Mouse (Mus musculus) spleen, adult 18-20 months (tissue): Measurements from ENCODE around the gene Gpr83.

ENCODE experiments used
- DNase-seq, 2 experiments: peaks; one replicate each; pipeline ENCODE4 v3.0.0; 2022; ENCODE audit warnings: mixed read lengths in 2 of 2

The Gpr83 gene

DNA sequence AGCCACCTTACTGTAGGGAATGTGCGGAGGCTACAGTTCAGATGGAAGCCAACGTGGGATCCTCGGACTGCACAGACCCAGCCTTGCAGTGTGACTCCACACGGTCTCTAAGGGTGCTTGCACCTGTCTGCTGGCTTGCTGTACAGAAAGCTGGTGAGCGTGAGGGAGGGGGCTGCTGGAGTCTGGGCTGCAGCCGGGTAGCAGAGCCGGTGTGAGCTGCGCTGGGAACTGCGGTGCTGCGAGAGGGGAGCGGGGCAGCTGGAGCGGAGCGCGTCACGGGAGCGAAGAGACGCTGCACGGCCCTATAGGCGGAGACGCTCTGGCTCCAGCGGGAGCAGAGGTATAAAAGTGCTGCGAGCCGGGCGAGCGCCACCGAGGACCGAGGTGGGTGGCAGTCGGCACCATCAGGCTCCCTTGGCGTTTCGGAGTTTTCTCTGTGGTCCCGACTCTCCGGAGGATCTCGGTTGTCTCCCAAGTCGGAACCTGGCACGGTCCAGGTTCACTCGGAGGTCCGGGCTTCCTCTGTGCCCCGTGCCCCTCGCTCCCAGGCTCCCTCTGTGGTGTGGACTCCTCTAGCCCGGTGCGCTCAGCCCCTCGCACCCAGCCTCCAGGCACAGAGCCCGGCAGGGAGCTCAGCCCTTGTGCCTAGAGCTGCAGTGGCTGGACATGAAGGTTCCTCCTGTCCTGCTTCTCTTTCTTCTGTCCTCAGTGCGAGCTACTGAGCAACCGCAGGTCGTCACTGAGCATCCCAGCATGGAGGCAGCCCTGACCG lies at the start of gene Gpr83:
Gene Gpr83 (plus strand): TSS at position 343 of the 772 bp plus-strand sequence.
- DNase-seq: no peak

DNA sequence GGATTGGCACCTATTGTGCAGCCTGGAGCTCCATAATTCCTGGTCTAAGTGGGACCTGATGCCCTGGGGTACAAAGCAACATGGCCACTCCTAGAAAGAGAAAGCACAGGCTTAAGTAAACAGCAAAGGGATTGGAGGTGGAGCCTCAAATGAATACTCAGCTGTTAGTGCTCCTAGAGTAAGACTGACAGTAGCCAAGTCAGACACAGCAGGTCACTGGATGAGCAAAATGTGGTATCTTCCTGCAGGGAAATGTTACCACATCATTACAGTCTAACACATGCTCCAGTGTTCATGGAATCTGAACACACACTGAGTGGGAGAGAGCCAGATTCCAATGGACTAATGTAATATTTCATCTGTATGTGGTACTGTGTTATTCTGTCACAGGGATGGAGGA lies 38.6 kb upstream of the Gpr83 start:
- DNase-seq: no peak

DNA sequence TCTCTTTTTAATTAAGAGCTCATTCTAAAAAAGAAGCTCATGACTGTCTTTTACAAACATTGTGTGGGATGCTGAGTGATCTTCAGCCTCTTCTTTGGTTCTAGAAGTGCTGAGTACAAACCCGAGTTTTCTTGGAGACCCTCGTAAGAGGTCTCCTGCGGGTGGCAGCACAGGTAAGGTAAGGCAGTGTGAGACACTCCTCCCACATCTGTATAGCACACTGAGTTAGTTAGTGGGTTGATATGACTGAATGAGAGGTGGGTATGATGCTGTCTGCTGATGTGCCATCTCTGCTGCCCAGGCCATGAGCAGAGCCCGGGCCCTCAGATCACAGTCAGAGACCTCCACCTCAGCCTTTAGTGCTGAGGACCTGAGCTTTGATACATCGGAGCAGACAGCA lies 35.2 kb upstream of the Gpr83 start:
- DNase-seq: no peak

DNA sequence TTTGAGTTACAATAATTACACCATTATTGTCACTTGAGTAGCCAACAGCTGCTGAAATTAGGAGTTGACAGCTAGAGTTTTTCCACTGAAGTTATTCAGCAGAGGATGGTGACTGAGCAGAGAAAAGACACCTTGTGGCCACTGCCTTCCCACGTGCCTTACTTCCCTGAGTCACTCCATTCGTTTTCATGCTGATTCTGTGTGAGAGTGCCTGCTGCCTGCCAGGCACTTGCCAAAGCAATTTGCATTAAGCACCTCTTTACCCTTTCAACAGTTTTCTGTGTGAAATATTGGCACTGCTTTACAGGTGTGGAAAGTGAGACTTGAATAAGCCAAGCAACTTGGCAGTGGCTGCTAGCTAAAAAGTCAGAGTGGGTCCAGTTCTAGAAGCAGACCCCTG lies 32.1 kb upstream of the Gpr83 start:
- no peak for DNase-seq

DNA sequence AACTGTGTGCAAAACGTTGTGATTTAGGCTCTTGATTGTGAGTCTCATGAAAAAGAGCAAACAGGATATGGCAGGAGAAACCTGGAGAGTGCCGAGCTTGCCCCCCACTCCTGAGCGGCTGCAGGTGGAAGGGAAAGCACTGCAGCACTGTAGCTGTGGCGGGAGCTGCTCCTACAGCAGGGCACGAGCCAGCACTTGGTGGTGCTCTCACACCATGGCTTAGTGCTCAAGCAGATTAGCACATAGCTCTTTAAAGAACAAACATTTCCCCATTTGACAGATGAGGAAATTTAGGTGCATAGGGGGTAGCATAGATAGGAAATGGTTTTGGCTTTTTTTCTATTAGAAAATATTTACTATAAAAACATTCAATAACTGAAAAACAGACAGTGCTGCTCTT lies 28.0 kb upstream of the Gpr83 start:
- DNase-seq: no peak

DNA sequence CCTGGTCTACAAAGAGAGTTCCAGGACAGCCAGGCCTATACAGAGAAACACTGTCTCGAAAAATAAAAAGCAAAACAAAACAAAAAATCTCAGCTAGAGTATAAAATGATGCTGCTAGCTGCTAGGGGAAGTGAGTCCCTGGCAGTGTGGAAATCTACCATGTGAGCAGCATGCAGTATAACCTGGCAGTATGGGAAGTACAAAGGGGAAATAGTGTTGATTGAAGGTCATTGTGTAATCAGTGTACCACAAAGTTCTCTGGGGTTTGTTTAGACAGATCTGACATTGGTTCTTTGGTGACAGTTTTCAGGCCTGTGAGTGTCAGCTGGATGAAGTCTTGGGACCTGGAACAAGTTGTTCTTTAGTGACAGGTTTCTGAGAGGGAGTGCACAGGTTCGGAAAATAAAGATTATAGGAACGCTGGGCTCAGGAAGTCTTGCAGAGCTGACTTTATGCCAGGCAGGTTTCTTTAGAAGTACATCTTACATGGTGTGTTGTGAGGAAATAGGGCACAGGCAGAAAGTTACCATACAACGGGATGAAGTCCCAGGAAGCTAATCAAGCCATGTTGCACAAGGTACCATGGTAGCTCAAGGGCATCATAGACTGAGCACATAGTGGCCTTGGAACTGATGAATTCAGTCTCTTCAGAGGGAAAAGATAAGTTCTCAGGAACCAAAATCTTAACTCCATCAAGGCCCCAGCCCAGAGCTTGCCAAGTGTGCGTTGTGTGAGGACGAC lies 24.5 kb upstream of the Gpr83 start:
- no peak for DNase-seq

DNA sequence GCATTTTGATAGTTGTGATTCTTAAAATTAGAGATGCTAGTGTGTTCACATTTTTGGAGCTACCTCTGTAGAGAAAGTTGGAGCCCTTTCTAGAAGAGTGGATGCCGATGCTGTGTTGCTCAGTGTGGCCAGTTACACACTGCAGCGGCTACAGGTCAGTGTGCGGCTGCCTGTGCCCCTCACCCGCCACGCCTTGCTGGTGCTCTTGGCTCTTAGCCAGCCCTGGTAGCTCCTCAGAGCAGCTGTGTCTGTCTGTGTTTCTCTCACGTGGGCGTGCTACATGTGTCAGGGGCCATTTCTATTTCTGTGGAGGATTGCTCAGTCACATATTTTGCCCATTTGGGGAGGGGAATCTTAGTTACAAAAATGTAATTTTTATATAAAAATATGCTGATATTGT lies 20.5 kb upstream of the Gpr83 start:
- no peak for DNase-seq

DNA sequence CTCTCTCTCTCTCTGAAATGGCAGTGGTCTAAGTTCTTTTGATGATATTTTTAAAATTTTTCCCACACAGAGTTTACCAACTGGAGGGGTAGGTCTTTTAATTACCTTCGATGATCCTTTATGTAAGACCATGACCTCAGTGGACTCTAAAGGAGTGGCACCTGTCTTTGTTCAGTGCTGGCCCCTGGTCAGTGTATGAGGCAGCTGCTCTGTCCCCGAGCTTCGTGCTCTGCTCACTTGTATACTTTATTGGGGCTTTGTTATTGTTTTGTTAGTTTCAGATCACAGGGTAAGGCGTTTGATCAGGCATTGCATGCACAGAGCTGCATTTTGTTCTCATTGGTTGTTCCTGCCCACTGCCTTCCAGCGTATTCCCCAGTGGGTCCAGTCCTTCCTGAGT lies 20.0 kb upstream of the Gpr83 start:
- DNase-seq: no peak

DNA sequence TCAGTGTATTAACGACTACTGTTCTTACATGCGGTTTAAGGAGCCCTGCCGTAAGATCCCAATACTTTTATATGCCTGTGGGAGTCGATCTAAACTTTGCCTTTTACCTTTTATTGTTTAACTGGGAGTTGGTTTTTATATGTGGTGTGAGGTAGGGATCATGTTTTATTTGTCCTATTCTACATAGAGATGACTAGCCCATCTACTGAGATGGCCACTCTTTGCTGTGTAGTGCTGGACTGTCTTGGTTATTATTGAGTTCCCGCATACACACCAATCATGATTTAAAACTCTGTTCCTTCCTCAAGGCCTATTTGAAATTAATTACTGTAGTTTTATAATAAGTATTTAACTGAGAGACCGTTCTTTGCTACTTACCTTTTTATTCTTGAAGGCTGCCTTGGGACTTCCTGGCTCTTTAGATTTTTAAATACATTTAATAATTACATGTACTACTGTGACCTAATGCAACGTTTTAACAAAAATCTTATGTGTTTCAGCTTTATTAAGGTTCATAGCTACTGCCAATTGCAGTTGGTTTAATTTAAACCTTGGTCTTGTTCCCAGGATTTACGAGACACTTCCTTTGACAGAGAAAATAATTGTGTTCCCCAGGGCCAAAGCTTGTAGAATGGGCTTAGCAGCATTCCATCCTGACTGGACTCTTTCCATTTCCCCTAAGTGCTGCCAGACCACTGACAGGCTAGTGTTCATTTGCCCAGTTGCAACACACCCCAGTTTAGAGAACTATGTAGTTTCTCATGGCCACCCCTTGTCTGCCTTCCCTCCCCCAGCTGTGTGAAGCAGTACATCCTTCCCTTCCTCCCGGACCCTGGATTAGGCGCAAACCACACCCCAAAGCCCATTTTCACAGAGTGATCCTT lies 17.9 kb upstream of the Gpr83 start:
- no peak for DNase-seq

DNA sequence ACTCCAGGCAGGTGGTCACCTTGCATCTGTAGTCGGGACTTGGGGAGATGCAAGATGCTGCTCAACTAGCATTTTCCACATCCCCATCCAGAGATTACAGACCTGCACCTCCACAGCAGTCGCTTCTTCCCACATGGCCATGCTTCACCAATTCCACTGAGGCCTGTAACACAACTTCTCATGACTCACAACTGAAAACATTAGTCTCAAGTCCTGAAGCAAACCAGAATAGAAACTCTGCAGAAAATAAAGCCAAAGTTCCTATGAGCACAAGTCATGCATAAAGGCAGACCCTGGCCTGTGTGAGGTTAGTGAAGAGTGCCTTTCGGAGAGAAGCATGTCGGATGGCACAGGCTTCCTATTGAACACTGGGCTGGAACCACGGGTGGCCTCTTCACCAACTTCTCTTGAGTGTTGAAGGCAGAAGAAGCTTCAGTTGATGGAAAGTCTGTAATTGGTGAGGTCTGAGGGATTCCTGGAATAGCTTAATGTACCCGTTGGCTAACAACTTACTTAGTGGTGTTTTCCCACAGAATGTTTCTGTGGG lies 16.6 kb upstream of the Gpr83 start:
- DNase-seq: no peak

DNA sequence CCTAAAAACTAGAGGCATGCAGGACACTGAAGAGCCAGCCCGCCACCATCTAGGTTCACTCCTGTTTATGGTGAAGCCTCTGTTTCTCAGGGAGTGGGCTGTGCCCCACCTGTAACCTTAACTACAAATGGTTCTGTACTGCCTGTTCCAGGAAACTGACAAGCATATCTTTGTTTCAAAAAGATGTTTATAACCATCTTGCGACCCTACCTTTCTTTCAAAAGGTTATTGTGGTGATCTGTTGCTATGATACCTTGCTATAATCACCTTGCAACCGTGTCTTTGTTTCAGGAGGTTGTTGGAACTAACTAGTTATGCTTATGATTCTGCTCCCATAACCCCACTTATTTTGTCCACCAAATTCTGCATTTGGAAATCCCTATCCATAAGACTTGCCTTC lies 16.1 kb upstream of the Gpr83 start:
- no peak for DNase-seq

DNA sequence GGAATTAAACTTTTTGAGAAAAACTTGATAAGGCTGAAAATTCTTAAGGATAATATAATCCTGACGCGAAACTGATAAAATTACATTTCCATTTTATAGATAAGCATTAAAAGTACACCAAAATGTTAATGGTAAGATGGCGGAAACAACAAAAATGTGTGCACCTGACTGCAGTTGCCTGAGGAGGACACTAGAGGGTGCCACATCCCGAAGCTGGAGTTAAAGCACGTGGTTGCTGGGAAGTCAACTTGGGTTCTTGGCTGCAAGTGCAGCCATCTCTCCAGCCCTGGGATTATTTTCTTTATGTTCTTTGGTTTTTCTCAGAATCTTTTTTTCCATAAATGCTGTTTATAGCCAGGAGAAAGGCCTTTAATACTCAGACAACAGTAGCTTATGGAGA lies 13.6 kb upstream of the Gpr83 start:
- no peak for DNase-seq

DNA sequence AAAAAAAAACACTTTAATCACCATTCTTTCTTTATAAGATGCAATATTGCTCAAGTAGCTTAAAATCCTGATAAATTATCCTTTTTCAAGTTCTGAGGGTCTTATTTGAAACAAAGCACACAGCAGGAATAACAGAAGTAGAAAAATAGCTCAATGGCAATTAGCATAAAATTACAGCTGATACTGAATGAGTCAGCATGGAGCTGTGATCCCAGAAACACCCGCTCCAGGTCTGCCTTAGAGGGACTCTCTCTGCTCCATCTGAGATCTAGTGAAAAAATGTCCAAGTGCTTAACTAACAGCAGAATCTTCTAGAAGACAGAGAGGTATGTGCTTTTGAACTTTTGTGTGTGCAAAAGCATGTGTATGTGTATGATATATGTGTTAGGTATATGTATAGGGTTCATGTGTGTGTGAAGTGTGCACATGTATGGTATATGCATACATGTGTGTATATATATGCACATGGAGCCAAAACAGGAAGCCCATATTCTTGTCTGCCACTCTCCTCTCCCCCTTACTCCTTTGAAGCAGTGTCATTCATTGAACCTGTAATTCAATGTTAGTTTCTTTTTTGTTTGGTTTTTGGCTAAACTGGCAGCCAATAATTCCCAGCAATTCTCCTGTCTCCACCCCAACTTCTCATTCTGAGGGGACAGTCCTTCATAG lies 11.6 kb upstream of the Gpr83 start:
- DNase-seq: no peak

DNA sequence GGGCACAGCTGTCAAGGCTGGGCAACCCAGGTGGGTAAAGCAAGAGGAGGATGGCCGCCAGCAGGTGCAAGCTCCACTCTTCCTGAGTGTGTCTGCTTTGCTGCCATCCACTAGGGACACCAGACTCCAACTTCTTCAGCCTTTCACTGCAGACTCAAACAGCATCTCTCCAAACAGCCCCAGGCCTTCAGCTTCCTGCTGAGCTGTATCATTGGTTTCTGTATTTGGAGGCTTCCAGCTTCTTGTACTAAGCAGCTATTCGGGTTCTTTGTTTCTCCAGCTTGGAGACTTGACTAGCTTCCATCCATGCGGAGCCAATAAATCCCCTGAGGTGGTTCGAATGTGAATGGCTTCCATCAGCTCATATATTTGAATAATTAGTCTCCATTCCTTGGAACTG lies 5.4 kb upstream of the Gpr83 start:
- DNase-seq: no peak

DNA sequence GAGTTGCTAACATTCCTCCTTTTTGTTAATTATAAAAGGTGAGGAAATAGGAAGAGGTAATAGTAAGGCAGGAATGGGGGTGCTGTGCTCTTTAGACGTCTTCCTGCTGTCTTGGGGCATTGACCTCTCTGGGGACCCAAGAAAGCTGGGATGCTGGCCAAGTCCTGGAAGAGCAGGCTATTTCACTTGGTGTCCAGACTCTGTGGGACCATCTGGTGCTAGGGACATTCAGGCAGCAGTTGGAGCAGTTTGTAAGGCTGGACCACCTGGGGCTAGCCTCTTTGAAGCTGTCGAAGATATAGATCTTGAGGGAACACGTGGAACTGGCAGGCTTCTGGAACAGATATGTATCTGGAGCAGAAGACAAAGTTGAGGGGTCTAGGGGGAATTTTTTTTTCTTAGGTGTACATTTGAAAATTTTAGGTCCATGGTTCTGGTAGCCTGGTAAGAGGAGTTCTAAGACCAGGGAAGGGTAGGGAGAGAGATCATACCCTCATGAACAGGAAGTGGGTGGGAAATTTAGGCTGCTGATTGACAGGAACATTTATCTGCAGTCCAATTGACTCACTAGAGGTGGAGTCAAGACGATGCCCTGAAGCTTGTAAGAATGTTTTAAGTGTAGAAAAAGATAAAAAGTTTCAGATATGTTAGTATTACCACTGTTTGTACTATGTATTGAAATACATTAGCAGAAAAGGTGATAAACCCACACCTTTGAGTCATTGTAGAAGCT lies 2.9 kb upstream of the Gpr83 start:
- no peak for DNase-seq

DNA sequence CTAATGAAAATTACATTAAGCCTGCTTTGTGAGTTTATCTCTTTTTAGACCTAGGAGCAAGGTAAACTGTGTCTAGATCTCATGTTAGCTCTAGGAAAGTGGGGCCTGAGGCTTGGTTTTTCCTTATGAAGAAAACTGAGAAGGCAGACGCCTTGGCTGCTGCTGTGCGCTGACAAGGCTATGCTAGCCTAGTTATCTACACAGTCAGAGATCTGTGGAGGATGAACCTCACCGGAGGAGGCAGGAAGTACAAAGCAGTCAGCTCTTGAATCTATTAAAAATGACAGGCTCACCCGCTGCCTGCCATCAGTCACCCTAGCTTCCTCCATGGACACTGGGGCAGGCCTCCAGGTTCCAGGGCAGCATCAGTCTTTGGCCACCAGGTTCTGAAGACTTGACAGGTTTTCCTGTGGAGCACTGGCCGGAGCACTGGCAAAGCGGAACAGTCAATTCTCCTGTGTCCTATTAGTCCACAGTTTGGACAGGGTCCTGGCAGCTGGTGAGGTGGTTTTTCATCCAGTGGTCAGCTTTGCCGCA lies 1.8 kb upstream of the Gpr83 start:
- DNase-seq: no peak

DNA sequence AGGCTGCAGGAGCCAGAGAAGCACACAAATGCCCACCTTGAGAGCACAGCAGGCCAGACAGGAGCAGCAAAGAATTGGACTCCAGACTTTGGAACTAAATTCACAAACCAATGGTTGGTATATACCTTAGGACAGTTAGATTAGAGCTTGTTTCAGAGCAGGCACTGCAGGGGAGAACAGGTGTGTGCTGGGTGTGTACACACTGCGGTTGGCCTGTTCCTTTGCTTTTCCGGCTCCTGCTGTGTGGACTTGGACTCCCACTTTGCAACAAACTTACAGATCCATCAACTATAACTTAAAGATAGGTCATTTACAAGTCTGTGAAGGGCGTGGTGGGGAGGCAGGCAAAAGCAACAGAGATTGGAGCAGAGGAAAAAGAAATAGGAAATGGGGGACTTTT lies 1.2 kb upstream of the Gpr83 start:
- DNase-seq: no peak

DNA sequence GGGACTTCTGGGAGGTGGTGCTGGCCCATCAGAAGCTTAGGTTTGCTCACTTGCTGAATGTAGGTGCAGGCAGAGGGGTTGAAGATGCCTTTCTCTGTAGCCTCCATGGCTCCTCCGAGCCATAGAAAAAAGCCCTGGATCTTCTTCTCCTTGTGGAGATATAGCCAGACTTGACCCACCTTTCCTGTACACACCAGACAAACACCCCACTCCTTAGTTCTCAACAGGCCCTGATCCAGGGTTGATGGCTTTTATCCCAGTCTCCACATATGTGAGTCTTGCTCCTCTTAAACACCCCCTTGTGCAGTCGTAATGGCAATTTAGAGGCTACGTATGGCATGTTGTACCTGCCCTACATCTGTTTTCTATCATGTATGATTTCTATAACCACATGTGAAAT lies 3.1 kb downstream of the Gpr83 start:
- DNase-seq: no peak

DNA sequence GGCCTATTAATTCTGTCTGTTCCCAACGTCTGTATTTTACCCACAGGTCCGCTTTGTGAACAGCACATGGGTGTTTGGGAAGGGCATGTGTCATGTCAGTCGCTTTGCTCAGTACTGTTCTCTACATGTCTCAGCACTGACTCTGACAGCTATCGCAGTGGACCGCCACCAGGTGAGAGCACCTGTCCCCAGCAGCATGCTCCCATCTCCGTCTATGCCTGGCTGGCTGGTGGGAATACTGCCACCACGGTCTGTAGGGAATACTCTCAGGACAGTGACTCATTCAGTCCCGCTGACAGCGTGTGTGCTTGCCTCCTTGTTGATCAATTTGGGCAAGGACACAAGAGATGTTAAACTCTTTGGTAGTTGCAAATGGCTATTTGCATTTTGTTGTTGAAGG lies 4.7 kb downstream of the Gpr83 start:
- DNase-seq: no peak

DNA sequence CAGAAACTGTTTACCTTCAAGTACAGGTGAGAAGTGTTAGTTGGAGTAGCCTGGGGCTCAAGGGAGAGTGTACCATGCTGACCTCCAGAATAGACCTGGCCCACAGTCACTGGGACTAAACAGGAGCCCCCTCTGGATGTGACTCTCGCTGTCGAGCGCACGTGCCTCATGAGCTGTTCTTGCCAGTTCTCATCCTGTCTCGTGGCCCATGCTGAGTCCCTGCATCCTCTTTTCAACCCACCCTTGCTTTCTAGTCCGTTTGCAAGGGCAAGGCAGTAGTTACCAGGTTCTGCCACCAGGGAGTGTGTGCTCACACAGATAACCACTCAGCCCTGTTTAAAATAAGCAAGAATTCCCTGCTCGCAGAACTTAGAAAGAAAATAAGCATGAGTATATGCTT lies 6.9 kb downstream of the Gpr83 start:
- peak in 1 of 2 experiments; percentile 50 for DNase-seq

DNA sequence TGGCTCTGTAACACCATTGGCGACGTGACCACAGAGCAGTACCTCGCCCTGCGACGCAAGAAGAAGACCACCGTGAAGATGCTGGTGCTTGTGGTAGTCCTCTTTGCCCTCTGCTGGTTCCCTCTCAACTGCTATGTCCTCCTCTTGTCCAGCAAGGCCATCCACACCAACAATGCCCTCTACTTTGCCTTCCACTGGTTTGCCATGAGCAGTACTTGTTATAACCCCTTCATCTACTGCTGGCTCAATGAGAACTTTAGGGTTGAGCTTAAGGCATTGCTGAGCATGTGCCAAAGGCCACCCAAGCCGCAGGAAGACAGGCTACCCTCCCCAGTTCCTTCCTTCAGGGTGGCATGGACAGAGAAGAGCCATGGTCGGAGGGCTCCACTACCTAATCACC lies 8.3 kb downstream of the Gpr83 start:
- DNase-seq: no peak

DNA sequence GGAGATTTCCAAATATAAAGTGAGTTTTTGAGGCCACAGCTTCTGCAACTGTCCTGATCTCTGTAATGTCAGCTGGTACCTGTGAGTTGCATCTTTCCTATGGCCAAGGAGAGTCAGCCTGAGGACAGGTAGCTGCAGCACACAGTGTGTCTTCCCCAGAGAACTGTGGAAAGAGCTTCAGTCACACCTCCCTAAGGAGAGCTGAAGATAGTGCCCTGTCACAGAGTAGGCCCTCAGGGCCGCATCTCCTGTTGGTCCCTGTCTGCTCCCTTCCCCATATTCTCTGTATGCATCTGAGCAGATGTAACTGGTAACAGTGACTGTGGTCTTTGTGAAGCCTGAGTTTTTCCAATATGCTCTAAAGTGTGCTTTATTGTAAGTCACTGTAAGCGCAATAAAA lies 10.4 kb downstream of the Gpr83 start:
- no peak for DNase-seq
